Mouse (Mus musculus) forebrain, embryonic 16.5 days (tissue): ENCODE results near the gene Stmn3. TPM values are rescaled to one million over a fixed set of nuclear protein-coding genes. Genes with fewer than 3 reads are reported as not detected.

Source experiments
- ATAC-seq: fragments of 200-750 bp; cut with Nextera tagmentation; 2 replicates; pipeline ENCODE4 v1.8.0; 2017; ENCODE audit warnings: mild to moderate bottlenecking, moderate library complexity
- H3K27ac ChIP-seq: fragments of 300-500 bp; sonication (generic); 2 replicates; pipeline ENCODE4 v1.5.1; 2014; ENCODE audit warnings: low read length, control low read depth
- H3K27me3 ChIP-seq: fragments of 300-500 bp; sonication (generic); replicated peaks from 2 replicates; pipeline ENCODE4 v1.6.1; 2014; ENCODE audit warnings: low read length; ENCODE audit not compliant: control insufficient read depth, insufficient read depth
- H3K36me3 ChIP-seq: fragments of 300-500 bp; sonication (generic); 2 replicates; pipeline ENCODE4 v1.6.1; 2014; ENCODE audit not compliant: control insufficient read depth, insufficient read depth
- H3K4me1 ChIP-seq: fragments of 300-500 bp; sonication (generic); replicated peaks from 2 replicates; pipeline ENCODE4 v1.6.1; 2014; ENCODE audit warnings: low read length; ENCODE audit not compliant: control insufficient read depth, insufficient read depth
- H3K4me2 ChIP-seq: fragments of 300-500 bp; sonication (generic); 2 replicates; pipeline ENCODE4 v1.6.1; 2014; ENCODE audit warnings: mild to moderate bottlenecking, low read length, control low read depth
- H3K4me3 ChIP-seq: fragments of 300-500 bp; sonication (generic); replicated peaks from 2 replicates; pipeline ENCODE4 v1.5.1; 2014; ENCODE audit warnings: mild to moderate bottlenecking, low read length, control low read depth
- H3K9ac ChIP-seq: fragments of 300-500 bp; sonication (generic); replicated peaks from 2 replicates; pipeline ENCODE4 v1.6.1; 2014; ENCODE audit warnings: low read depth, low read length, control low read depth
- H3K9me3 ChIP-seq: fragments of 300-500 bp; sonication (generic); 2 replicates; pipeline ENCODE4 v1.6.1; 2016; ENCODE audit warnings: low read length; ENCODE audit not compliant: control insufficient read depth
- WGBS: fragments of 180-500 bp; shearing (Covaris S2); extraction: QIAGEN DNeasy Blood & Tissue Kit; methylation state at CpG from one replicate; pipeline ENCODE4 v1.1.7; 2014; 5-methylcytosine and 5-hydroxymethylcytosine counted together
- polyA plus RNA-seq: library from polyadenylated mRNA; unstranded; fragments of >200 nt; fragmentation: Nextera tagmentation; extraction: Ambion mirVana; gene quantifications from 2 replicates; pipeline ENCODE4 v1.2.1, GENCODE M21; 2015

Stmn3 gene
- polyA plus RNA-seq = 899 and 1,155 TPM in 2 replicates

DNA sequence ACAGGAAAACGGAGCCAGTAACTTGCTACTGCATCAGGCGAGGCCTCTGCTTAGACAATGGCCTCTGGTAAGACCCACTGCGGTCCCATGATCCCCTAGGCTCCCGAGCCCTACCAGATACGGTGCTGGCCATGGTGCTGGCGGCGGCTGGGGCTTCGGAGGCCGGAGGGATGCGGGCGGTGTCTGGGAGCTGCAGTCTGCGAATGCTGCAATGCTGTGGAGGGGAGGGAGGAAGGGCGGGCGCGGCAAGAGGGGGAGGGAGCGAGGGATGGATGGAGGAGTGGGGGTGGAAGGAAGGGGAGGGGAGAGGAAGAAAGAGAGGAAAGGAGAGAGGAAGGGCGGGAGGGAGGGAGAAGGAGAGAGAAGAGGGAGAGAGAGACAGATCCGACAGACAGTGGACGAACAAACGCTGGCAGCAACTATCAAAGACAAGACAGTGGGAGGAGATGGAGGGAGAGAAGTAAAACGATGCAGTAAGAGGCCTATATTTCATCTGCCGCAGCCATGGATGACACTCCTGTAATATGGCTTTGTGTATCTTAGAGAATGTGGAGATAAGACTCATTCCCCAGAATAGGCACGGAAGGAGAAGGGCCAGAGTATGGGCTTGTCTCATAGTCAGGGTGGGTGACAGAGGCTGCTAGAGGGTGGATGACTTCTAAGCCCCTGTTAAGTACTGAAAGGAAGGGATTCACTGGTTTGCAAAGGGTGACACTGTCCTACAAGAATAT, at the start of gene Stmn3:
Gene Stmn3 (minus strand): TSS at position 421 of the 731 bp plus-strand sequence.
- no peaks in the 10 kb centered on the region for H3K36me3 ChIP-seq
- ATAC-seq = peak; percentile 92
- H3K4me2 ChIP-seq = peak within 1 kb of the TSS; percentile 65
- WGBS = 2% methylated on average over 21 of the region's 23 CpGs
- peak within 1 kb of the TSS; percentile 97 for H3K9ac ChIP-seq
- H3K4me1 ChIP-seq = peaks cover 26% of the 10 kb centered on the region
- peak within 1 kb of the TSS; percentile 94 for H3K27ac ChIP-seq
- H3K4me3 ChIP-seq = peak within 1 kb of the TSS; percentile 89
- H3K27me3 ChIP-seq = no peaks in the 10 kb centered on the region; the same call in 1 of the 2 replicates
- no peaks in the 10 kb centered on the region for H3K9me3 ChIP-seq

DNA sequence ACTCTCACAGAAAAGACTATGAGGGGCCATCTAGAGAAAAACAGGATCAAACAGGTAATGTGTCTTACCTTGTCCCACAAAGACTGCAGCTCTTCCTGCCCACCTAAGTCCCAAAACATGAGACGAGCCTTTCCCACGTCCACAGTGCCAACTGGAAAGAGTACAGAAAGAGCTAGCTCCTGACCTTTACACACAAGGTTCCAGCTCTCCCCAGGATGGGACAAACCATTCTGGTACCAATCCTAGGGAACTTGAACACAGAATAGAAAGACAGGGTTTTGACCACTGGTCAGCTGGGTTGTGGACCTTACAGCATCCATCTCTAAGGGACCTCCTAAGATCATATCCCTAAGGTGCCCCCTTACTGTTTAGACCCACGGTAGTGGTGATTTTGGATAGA, 49.6 kb upstream of the Stmn3 start:
- Histone ChIP-seq H3K27me3 (no peaks in the 10 kb centered on the region), H3K27ac (no peak overlapping the region), H3K4me3 (peak overlapping the region; percentile 93), H3K36me3 (peaks cover 28% of the 10 kb centered on the region), H3K9ac (peak overlapping the region; percentile 91), H3K4me2 (peak overlapping the region; percentile 87), H3K9me3 (no peaks in the 10 kb centered on the region), H3K4me1 (peaks cover 33% of the 10 kb centered on the region)
- WGBS = 85% methylated on average over 3 of the region's 3 CpGs
- ATAC-seq = no peak

DNA sequence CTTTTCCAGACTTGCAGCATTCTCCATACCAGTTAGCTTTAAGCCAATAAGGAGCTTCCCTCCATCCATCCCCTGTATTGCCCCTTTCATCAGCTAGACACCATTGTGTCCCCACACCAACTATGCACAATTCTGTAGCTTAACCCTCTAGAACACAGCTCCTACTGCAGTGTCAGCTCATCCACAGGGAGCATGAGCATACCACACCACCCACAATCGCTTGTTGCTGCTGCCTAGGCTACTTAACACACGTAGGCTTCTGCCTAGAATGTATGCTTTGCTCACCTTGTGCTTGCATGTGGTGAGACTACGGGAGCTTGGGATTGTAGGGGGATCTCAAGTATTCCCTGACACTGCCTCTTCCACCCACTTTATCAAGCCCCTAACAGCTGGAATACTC, 42.5 kb upstream of the Stmn3 start:
- Histone ChIP-seq H3K27ac (no peak overlapping the region), H3K4me1 (no peaks in the 10 kb centered on the region), H3K9ac (no peak overlapping the region), H3K4me3 (no peak overlapping the region), H3K9me3 (no peaks in the 10 kb centered on the region), H3K36me3 (peaks cover 33% of the 10 kb centered on the region), H3K4me2 (no peak overlapping the region), H3K27me3 (no peaks in the 10 kb centered on the region)
- 81% methylated on average over 3 of the region's 3 CpGs for WGBS
- no peak for ATAC-seq

DNA sequence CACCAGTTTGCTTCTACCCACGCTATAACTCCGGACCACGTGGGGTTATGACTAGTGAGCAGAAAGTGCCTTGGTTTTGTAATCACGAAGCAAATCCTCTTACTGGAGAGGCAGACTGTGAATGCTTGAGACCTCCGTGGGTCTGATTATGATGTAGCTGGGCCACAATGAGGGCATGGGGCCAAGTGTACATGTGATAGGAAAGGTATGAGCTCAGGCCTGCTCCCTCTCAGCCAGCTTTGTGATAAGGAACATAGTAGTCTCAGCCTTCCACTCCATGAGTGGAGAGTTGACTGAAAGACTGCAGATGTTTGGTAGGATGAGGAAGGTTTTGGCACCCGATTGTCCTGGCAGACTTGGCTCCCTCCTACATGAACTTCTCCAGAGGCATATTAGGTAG, 28.5 kb upstream of the Stmn3 start:
- no peaks in the 10 kb centered on the region for H3K27me3 ChIP-seq
- no peak overlapping the region for H3K4me3 ChIP-seq
- H3K9ac ChIP-seq = no peak overlapping the region
- no peak for ATAC-seq
- no peak overlapping the region for H3K4me2 ChIP-seq
- no peaks in the 10 kb centered on the region for H3K9me3 ChIP-seq
- WGBS = 96% methylated on average over 6 of the region's 6 CpGs
- peaks cover 15% of the 10 kb centered on the region for H3K36me3 ChIP-seq
- H3K4me1 ChIP-seq = no peaks in the 10 kb centered on the region
- no peak overlapping the region for H3K27ac ChIP-seq

DNA sequence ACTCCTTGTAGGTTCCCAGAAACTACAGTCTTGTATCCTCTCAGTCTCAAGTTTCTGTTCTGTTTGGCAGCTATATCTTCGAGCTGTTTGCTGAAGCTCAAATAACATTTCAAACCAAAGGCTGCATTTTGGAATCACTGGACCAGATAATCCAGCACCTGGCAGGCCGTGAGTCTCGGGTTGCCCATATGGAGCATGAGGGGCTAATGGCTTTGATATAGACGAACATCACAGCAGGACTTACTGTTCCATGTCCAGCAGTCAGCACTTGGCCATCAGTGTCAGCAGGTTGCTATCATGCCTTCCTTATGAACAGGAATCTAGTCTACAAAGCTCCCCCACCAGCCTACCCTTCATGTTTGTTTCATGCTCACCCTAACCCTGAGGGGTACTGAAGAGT, 26.1 kb upstream of the Stmn3 start:
- H3K9me3 ChIP-seq = no peaks in the 10 kb centered on the region
- H3K36me3 ChIP-seq = peaks cover 16% of the 10 kb centered on the region
- no peak overlapping the region for H3K27ac ChIP-seq
- no peak overlapping the region for H3K4me2 ChIP-seq
- H3K4me3 ChIP-seq = no peak overlapping the region
- H3K4me1 ChIP-seq = no peaks in the 10 kb centered on the region
- H3K9ac ChIP-seq = no peak overlapping the region
- H3K27me3 ChIP-seq = no peaks in the 10 kb centered on the region
- ATAC-seq = no peak
- 79% methylated on average over 4 of the region's 4 CpGs for WGBS

DNA sequence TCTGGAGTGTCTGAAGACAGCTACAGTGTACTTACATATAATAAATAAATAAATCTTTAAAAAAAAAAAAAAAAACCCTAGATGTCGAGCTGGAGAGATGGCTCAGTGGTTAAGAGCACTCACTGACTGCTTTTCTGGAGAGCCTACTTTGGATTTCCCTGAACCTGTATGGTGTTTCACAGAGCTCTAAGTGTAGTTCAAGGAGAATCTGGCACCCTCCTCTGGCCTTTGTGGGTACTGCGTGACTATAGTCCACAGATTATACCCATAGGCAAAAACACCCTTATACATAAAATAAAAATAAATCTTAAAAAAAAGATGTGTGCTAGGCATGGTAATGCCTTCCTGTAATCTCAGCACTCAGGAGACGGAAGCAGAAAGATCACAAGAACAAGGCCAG, 19.7 kb upstream of the Stmn3 start:
- no peaks in the 10 kb centered on the region for H3K9me3 ChIP-seq
- H3K27ac ChIP-seq = no peak overlapping the region
- H3K36me3 ChIP-seq = peaks cover 17% of the 10 kb centered on the region
- H3K4me2 ChIP-seq = no peak overlapping the region
- H3K9ac ChIP-seq = no peak overlapping the region
- ATAC-seq = peak; percentile 67
- H3K27me3 ChIP-seq = no peaks in the 10 kb centered on the region
- no peak overlapping the region for H3K4me3 ChIP-seq
- H3K4me1 ChIP-seq = no peaks in the 10 kb centered on the region
- 57% methylated on average over 3 of the region's 3 CpGs for WGBS

DNA sequence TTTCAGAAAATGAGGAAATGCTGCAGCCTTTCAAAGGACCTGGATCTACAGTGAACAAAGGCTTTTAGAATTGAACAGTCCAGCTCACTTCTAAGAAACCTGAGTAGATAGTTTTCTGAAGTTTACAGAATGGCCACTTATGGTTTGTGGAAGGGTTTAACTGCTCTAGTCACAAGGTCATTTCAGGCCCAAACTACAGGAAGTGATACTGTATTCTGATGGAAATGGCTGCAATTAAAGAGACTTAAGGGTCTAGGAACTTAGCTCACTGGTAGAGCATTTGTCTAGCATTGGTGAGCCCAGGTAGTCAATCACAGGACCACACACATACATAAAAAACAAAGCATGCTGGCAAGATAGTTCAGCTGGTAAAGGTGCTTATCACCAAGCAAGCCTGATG, 18.2 kb upstream of the Stmn3 start:
- Histone ChIP-seq H3K27ac (no peak overlapping the region), H3K4me3 (no peak overlapping the region), H3K9ac (no peak overlapping the region), H3K4me1 (no peaks in the 10 kb centered on the region), H3K27me3 (no peaks in the 10 kb centered on the region), H3K4me2 (no peak overlapping the region), H3K36me3 (peaks cover 25% of the 10 kb centered on the region), H3K9me3 (no peaks in the 10 kb centered on the region)
- ATAC-seq = no peak

DNA sequence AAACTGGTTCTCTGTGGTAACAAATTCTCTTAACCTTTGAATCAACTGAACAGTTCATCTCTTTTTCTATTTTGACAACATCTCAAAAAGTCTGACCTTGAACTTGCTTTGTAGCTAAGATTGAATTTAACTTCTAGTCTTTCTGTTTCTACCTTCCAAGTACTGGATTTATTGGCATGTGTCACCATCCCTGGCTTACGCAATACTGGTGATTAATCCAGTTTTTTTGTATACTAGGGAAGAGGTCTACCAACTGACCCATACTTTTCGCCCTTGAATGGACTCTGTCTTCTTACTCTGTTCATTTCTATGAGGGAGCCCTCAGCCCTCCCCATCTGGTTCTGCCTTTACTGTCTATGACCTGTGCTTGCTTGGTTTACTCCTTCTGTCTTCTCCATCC, 11.8 kb upstream of the Stmn3 start:
- no peak overlapping the region for H3K9ac ChIP-seq
- no peaks in the 10 kb centered on the region for H3K9me3 ChIP-seq
- peaks cover 18% of the 10 kb centered on the region for H3K36me3 ChIP-seq
- H3K4me2 ChIP-seq = no peak overlapping the region
- no peaks in the 10 kb centered on the region for H3K27me3 ChIP-seq
- no peak overlapping the region for H3K4me3 ChIP-seq
- ATAC-seq = no peak
- no peak overlapping the region for H3K27ac ChIP-seq
- no peaks in the 10 kb centered on the region for H3K4me1 ChIP-seq
- WGBS = 99% methylated on average over 2 of the region's 2 CpGs

DNA sequence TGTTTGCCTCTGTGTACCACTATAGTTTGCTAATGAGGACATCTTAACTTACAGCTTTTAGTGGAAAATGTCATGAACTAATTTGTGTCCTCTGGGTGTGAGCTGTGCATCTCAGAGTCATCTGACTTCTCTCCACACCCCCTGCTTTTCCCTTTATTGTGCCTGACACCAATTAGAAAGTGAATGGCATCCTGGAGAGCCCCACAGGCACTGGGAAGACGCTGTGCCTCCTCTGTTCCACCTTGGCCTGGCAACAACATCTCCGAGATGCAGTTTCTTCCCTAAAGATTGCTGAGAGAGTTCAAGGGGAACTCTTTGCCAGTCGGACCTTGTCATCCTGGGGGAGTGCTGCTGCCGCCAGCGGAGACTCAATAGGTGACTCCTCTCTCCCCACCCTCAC, 7.8 kb upstream of the Stmn3 start:
- peaks cover 7% of the 10 kb centered on the region; the same call in 1 of the 2 replicates for H3K36me3 ChIP-seq
- 81% methylated on average over 5 of the region's 5 CpGs for WGBS
- H3K9me3 ChIP-seq = no peaks in the 10 kb centered on the region
- no peak for ATAC-seq
- peaks cover 10% of the 10 kb centered on the region for H3K4me1 ChIP-seq
- H3K27me3 ChIP-seq = no peaks in the 10 kb centered on the region
- no peak overlapping the region for H3K9ac ChIP-seq
- H3K4me2 ChIP-seq = no peak overlapping the region
- H3K4me3 ChIP-seq = no peak overlapping the region
- H3K27ac ChIP-seq = no peak overlapping the region
